Mouse (Mus musculus) c-Kit-negative CD71-positive TER-119-positive erythroid progenitor cells, embryonic 14.5 days (primary cell): Measurements from ENCODE around the gene Actl6b.

Source experiments
- DNase-seq: peaks from one replicate; pipeline ENCODE4 v3.0.0-alpha.2; 2013; ENCODE audit warnings: low read depth, low spot score

Gene Actl6b

DNA sequence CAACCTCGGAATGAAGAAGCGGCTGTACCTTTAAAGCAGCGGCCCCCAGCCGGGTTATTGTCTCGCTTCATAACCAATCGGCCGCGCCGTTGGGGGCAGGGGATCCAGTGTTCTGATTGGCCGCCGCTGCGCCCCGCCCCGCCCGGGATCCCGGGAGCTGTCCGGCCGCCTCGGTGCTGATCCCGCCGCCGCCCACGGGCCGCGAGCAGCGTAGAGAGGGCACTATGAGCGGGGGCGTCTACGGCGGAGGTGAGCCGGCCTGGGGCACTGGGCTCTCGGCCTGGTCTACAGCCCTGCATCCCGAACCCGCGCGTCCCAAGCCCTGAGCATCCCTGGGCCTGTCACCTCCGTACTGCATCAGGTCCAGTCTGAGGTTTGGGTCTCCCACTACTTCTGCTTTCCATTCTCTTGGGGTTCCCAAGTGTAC is at the start of gene Actl6b:
Gene Actl6b, plus strand, starts transcription at position 107 of the 427 bp plus-strand sequence.
- DNase-seq: no peak

GRCm38 (mm10) chr5:137504041-137504440 is 49.3 kb upstream of the Actl6b start:
- DNase-seq: no peak

GRCm38 (mm10) chr5:137510014-137510501 is 43.3 kb upstream of the Actl6b start:
- no peak for DNase-seq

GRCm38 (mm10) chr5:137510573-137511390 is 42.5 kb upstream of the Actl6b start:
- no peak for DNase-seq

DNA sequence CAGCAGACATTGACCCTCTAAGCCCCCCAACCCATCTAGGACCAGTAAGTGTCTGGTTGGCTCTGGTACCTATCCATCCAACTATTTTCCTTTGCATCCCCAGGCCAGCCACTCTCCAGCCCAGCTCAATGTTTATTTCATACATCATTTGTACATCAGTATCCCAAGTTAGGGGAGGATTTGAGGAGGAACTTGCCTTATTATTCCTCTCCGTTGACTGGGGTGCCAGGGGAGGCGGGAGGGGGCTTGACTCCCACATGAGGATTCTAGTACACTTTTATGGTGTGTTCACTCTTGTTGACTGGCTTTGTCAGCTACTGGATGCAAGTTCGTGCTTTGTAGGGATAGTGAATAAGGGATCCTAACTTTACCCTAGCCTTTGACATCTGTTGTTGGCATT is 41.6 kb upstream of the Actl6b start:
- DNase-seq: no peak

- DNase-seq: no peak
Measured at GRCm38 (mm10) chr5:137512847-137513794, 40.2 kb upstream of the Actl6b start.

DNA sequence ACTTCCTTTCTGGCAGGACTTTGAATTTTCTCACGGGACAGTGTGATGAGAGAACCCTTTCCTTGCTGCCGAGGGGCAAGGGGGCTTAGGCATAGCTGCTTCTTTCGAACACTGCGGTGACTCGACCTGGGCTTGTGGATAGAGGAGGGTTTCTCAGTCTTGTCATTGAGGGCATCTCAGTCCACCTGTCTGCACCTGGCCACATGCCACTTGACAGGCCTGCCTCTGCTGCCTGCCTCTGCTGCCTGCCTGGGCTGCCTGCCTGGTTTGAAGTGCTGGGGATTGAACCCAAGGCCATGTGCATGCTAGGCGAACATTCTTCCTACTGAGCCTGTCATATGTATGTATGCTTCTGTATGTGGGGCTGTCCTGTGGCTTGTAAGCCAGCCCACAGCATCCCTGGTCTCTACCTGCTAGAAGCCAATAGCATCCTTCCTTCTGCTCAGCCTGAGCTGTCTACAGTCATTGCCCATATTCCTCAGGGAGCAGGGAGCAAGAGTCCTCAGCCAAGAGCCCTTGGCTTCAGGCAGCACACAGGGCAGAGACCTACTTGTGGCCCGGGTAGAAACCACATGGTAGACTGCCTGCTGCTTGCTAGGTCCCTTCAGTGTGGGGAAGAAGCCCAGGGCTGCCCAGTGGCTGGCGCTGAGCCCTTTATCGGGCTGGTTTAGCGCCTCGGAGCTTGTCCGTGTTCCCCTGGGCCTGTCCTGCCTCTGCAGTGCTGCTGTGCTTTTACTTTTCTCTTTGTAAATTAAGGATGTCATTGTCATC is 39.2 kb upstream of the Actl6b start:
- no peak for DNase-seq

DNA sequence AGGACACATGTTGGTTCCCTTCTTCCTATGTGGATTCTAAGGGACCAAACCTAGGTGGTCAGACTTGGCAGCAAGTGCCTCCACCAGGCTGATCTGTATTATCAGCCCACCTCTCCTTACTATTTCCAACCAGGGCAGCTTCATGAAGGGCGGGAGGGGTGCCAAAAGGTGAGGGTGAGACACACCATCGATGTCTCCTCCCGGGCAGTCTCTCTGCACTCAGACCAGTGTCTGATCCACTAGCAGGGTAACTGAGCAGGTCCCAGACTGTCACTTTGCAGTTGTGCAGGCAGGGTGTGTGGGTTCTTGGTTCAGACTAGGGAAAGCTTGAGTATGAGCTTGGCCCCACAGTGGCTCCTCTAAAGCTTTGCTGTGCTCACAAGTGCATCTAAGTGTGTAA is 38.5 kb upstream of the Actl6b start:
- no peak for DNase-seq

DNA sequence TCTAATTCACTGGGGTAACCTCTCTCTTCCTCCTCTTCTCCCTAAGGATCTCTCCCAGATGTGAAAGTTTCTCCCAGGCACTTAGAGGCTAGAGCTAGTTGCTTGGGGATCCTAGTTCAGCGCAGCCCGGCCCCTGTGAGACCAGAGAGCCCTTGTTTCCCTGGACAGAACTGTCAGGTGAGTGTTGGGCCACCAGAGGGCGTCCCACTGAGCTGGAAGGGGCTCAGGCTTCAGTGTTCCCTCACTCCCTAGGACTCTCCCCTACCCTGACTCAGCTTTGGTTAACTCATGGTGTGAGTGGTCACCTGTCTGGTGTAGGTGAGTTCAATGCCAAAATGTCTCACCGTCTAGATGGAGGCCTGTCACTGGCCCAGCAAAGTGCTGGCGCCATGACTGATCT is 34.9 kb upstream of the Actl6b start, which contains the start of gene Gigyf1:
Gene Gigyf1, plus strand, starts transcription at position 113 of the 400 bp plus-strand sequence.
- DNase-seq: no peak

- DNase-seq: no peak
Measured at GRCm38 (mm10) chr5:137519691-137520550, 33.4 kb upstream of the Actl6b start.

DNA sequence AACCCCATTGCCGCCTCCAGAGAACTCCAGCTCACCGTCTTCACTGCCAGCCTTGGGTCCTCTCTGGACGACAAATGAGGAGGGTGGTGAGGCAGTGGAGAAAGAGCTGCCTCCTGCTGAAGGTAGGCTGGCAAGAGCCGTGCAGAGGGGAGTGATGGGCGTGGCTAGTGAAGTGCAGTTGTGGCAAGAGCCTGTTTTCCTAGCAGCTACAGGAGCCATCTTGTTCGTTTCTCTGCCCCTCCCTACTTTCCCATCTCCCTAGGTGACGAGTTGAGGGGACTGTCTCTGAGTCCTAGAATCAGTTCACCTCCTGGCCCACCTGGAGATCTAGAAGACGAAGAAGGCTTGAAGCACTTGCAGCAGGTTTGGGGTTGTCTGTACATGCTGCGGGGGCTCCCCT is 31.5 kb upstream of the Actl6b start:
- no peak for DNase-seq

GRCm38 (mm10) chr5:137522711-137523110 is 30.6 kb upstream of the Actl6b start:
- DNase-seq: no peak

DNA sequence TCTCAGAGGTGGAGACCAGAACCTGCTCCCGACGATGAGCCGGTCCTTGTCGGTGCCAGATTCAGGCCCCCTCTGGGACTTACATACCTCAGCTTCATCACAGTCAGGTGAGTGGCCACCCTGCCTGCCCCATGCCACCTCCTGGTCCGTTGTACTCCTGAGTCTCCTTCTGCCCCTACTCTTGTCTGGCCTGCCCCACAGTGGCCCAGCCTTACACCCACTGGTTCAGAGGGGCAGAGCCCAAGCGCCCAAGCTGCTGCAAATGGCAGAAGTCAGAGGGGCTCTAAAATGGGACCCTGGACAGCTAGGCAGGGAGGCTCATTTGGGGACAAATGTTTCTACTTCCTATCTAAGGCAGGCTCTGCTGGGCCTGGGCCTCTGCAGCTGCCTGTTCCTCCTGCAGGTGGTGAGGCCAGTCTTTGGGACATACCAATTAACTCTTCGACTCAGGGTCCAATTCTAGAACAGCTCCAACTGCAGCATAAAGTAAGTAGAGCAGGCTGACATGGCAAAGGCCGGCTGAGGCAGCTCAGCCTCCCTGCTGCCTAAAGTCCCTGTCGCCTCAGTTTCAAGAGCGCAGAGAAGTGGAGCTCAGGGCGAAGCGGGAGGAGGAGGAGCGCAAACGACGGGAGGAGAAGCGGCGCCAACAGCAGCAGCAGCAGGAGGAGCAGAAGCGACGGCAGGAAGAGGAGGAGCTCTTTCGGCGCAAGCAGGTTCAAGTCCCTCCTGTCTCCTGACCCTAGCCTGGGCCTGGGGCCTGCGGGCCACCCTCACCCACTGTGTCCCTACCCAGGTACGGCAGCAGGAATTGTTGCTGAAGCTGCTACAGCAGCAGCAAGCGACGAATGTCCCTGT is 29.7 kb upstream of the Actl6b start:
- DNase-seq: no peak

- DNase-seq: no peak
Measured at GRCm38 (mm10) chr5:137524251-137524515, 29.1 kb upstream of the Actl6b start.

DNA sequence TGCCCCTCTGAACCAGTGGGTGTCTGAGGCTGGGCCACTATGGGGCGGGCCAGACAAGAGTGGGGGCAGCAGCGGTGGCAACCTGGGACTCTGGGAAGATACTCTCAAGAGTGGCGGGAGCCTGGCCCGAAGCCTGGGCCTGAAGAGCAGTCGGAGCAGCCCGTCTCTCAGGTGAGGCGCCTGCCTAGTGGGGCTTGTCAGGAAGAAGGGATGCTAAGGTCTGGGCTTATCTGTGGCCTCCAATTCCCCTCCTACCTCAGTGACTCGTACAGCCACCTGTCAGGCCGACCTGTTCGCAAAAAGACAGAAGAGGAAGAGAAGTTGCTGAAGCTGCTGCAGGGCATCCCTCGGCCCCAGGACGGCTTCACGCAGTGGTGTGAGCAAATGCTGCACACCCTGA is 28.6 kb upstream of the Actl6b start:
- no peak for DNase-seq

- no peak for DNase-seq
Measured at GRCm38 (mm10) chr5:137525511-137525910, 27.8 kb upstream of the Actl6b start.

DNA sequence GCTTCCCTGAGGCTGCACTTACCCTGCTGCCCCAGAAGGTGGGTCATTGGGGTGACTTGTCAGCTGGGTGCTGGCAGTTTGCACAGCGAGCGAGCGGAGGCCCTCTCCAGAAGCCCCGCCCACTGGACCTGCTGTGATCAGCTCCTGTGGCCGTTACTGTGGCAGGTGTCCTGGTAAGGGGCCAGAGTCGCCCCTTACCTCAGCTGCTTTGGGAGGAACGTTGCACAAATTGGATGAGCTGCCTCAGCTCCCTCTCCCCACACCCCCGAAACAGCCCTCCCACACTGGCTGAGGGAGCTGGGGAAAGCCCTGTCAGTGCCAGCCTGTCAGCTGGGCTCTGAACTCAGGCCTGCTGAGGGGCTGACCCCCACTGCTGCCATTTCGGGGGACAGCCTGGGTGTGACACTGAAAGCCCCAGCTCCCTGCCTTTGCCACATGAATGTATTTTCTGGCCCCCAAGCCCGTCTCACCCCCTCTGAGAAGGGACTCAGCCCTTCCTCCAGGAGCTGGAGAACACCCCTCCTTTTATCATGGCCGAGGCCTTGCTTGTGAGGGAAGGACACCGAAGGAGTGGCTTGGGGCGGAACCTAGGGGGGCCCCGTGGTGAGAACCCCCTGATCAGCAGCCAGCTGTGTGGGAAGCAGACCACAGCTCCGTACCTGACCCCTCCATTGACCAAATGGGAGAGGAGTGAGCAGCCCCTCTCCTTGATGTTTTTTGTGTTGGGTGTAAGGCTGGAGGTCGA is 27.0 kb upstream of the Actl6b start:
- DNase-seq: no peak

- DNase-seq: no peak
Measured at GRCm38 (mm10) chr5:137527413-137527812, 25.9 kb upstream of the Actl6b start.
